Mouse (Mus musculus) colon, adult 2 months (tissue): ENCODE measurements around the gene Tmem129. TPM values are rescaled to one million over a fixed set of nuclear protein-coding genes. Genes with fewer than 3 reads are reported as not detected.

Experiments
- polyA plus RNA-seq: library from polyadenylated mRNA; depleted of rRNA; stranded (reverse); fragments of >200 nt; gene quantifications from 2 replicates; pipeline ENCODE4 v1.2.3, GENCODE M21; 2012; rRNA removed

Tmem129 gene
- polyA plus RNA-seq, result 58.0 and 69.6 TPM in 2 replicates

GRCm38 (mm10) chr5:33657787-33658663, at the start of gene Tmem129, which contains the start of gene Tacc3:
Gene Tmem129, minus strand, starts transcription at chr5:33658416.
Gene Tacc3, plus strand, starts transcription at chr5:33658128.

GRCm38 (mm10) chr5:33651921-33652782, 6.1 kb downstream of the Tmem129 start, which contains the start of gene Slbp:
Gene Slbp, minus strand, starts transcription at chr5:33652574.

GRCm38 (mm10) chr5:33629301-33629987, 28.8 kb downstream of the Tmem129 start, which contains the start of the genes Fam53a and Gm9903:
Gene Fam53a, minus strand, starts transcription at chr5:33629635.
Gene Gm9903, plus strand, starts transcription at chr5:33629925.

Other genes with a start within 250 kb of the Tmem129 start
- not detected in 2 replicates for gene Nkx1-1, start 224.4 kb downstream of the Tmem129 start, polyA plus RNA-seq
- gene Fam53a, start 28.8 kb downstream of the Tmem129 start, polyA plus RNA-seq, result 43.9 and 47.4 TPM in 2 replicates
- gene Gm9903, start 28.5 kb downstream of the Tmem129 start, polyA plus RNA-seq, result 0.47 and 0.55 TPM in 2 replicates
- 27.1 and 29.8 TPM in 2 replicates for gene Slbp, start 5.8 kb downstream of the Tmem129 start, polyA plus RNA-seq
- 8.7 and 11.4 TPM in 2 replicates for gene Tacc3, start 288 bp downstream of the Tmem129 start, polyA plus RNA-seq
- gene Fgfr3, start 63.3 kb upstream of the Tmem129 start, polyA plus RNA-seq, result 84.1 and 96.1 TPM in 2 replicates
- 104 and 116 TPM in 2 replicates for gene Letm1, start 124.4 kb upstream of the Tmem129 start, polyA plus RNA-seq
- 6.8 and 9.7 TPM in 2 replicates for gene Nsd2, start 162.3 kb upstream of the Tmem129 start, polyA plus RNA-seq